Mouse (Mus musculus): ENCODE results near the gene Ctnnd2.

The Ctnnd2 gene

DNA sequence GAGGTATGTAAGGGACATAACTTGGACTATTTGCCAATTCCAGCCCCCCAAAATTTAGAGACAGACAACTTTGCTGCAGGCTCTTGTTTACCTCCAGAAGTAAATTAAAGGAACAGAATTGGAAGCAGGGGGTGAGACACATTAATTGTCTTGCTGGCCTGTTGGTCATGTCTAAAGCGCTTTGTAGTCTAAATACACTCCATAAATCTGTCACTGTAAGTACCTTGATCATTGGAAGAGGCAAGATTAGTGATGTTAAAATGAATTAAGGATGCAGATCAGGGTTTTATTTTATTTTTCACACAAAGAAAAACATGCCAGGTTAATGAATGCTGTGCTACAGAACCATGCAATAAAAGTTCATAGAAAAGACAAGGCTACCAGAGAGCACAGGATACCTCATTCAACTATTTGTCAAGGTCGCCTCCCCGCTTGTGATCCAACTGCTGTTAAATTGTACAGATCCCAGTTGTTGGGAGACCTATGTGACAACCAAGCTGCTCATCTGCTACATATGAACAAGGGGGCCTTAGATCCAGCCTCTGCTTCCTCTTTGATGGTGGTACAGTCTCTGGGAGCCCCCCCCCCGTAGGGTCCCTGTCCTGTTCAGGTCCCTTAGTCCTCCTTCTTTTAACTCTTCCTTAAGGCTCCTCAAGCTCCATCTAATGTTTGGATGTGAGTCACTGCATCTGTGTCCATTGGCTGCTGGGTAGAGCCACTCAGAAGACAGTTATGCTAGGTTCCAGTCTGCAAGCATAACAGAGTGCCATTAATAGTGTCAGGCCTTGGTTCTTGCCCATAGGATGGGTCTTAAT lies 792.7 kb downstream of the Ctnnd2 start:
- in situ Hi-C loops (cut with MboI; ENCODE audit: low sequenced_read_pairs), result no loop called here

DNA sequence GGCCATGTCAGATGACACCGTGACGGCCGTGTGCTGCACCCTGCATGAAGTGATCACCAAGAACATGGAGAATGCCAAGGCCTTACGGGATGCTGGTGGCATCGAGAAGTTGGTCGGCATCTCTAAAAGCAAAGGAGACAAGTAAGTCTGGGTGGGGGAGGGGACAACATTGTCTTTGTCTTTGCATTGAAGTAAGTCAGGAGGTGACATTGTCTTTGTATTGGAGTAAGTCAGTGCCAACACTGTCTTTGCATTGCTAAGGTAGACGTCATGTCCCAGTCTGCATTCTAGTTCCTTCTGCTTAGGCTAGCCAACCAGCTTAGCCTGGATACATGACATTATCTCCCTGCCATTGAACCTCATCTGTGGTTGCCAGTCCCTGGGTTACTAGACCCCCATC lies 794.4 kb downstream of the Ctnnd2 start:
- in situ Hi-C loops (cut with MboI; ENCODE audit: low sequenced_read_pairs), result no loop called here

DNA sequence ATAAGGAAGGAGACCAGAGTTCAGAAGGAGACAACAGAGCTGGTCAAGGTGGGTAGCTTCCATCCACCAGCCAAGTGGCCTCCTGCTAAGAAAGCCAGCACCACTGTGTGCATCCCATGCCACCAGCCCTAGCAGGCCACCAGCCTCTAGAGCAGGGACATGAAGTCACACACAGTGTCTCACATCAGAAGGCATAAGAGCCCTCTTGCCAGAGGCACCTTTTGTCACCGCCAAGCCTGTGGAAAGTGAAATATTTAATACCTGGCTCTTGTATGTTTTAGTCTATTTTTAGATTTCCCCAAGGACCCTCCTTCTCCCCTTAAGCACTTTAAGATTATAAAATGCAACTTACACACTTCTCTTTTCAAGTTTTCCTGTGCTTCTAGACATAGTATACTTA lies 802.0 kb downstream of the Ctnnd2 start:
- in situ Hi-C loops (cut with MboI; ENCODE audit: low sequenced_read_pairs), result no loop called here

DNA sequence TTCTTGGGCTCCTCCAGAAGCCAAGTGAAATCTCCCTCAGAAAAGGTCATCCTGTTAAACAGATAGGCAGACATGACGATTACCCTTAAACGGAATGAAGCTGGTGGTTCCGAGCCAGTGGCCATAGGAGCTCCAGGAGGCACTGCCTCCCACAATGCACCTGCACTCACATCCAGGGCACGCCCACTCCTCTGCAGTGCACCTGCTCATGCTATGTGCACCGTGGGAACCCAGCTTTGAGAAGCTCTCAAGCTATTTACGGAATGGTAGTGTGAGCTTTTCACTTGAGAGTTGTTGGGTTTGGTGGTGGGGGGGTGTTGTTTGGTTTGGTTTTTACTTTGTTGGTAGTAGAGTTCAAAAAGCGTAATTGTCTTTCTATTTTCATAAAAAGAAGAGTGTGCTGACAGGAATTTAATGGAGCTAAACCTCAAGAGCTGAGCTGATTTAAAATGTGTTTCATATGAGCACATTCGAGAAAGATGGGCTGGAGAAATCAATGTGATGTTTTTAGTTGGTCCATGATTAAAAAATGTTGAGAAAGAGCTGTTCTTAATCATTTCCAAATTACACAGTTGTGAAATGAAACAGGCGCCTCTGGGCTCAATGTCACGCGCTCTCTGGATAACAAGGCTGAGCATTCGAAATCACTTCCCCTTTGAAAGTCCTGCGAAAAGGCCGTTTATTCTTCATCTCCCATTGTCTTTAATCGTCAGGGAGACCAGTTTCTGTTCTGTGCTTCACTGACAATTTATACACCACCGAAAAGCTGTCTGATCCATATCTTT lies 802.8 kb downstream of the Ctnnd2 start:
- in situ Hi-C loops (cut with MboI; ENCODE audit: low sequenced_read_pairs), result no loop called here

DNA sequence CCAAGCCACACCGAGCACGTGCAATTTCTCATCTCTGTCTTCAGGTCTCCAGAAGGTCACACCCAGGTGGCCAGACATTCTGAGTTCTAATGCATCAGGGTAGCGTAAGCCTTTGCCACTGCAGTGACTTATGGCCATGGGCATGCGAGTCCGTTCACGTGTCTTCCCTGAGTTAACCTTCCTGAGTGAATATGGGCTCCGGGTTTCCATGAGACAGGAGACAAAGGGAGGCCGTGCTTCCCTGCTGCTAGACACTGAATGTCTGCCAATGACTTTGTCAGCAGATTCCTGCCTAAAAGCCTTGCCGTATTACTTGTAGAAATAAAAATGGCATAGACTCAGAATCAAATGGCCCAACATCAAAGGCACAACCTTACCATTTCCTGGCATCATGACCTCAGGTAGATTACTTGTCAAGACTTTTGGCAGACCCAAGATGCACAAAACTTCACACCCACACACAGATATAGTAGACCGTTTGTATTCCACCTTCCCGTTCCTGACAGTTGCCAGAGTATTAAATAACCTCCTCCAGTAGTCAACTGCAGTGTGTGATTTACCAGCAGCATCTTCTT lies 804.9 kb downstream of the Ctnnd2 start:
- in situ Hi-C loops (cut with MboI; ENCODE audit: low sequenced_read_pairs), result no loop called here

DNA sequence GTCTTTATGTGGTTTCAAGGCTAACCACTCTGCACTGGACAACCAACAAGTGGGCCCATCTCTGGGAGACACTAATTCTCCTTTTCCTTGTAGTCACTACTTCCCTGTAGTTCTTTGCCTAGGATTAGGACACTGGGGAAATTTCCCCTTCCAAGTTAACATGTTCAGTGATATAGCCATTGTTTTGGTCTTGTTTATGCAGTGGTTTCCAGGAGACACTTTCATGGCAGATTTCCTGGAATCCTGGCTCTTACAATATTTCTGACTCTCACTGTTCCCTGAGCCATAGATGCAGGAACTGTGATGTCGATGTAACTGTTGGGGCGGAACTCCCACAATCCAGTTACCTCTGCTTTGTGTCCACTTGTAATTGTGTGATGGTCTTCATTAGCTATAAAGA lies 814.5 kb downstream of the Ctnnd2 start:
- in situ Hi-C loops (cut with MboI; ENCODE audit: low sequenced_read_pairs), result no loop called here

DNA sequence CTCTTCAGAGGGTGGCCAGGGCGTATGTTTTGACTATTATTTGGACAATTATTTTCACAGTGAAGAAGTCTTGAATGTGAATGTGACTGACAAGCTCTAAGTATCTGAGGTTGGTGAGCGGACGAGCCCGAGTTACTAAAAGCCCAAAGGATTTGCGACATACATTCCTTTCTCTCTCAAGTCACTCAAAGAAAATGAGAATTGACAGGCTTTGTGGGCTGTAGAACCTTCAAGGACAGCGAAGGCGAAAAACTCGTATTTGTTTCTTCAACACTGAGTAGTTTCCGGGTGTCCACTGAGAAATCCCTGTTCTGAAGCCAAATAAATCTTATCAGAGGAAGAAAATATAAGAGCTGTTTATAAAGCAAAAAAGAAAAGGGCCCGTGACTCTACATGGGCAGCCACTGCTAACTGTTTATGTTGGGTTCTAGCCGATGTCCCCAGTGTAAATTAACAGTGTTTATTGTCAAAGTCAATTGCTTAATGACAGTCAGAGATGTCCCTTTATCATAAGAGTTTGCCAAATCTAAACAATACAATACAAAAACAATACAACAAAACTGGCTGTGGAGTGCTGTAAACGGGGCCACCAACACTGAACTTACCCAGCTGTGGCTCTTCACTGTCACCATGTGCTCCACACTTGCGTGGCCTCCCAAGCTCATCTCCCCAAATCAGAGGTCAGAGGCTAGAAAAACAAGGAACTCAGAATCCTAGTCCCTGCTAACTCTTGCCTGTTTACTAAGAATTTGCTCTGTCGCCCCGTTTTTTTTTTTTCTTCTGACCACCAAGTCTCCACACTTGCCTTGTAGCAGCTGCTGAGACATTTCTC lies 818.2 kb downstream of the Ctnnd2 start:
- in situ Hi-C loops (cut with MboI; ENCODE audit: low sequenced_read_pairs), result no loop called here

DNA sequence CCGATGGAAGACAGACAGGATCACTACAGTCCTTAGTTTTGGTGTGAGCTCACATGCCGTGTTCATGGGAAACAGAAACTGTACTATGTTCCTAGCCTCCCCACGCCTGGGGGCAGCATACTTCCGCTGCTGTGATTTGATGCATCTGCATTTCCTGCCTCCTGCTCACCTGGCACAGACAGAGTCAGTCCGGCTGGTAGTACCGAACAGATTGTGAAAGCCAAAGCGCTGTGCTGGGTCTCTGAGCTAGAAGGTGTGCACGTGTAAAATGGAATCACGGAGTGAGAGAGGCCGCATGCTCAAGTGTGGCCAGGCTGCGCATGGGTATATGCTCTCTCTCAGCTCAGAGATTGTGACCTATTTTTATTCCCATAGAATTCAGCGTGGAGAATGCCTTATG lies 820.0 kb downstream of the Ctnnd2 start:
- in situ Hi-C loops (cut with MboI; ENCODE audit: low sequenced_read_pairs), result no loop called here

DNA sequence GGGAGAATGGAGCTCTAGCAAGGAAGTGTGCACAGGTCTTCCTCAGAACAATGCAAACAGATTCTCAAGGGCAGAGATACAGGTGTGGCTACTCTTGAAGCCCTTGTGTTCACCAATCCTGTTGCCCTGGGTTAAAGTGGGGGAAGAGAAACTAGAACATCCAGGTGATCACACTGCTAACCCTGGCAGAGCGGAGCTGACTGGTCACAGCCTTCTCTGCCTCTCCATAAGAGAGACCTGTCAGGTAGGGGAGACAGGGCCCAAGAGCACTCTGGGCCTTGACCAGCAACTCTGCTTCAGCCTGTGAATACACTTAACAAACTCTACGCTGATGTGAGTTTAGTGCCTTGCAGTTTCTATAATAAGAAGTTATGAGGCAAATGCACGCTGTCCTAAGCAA lies 820.5 kb downstream of the Ctnnd2 start:
- in situ Hi-C loops (cut with MboI; ENCODE audit: low sequenced_read_pairs), result no loop called here

DNA sequence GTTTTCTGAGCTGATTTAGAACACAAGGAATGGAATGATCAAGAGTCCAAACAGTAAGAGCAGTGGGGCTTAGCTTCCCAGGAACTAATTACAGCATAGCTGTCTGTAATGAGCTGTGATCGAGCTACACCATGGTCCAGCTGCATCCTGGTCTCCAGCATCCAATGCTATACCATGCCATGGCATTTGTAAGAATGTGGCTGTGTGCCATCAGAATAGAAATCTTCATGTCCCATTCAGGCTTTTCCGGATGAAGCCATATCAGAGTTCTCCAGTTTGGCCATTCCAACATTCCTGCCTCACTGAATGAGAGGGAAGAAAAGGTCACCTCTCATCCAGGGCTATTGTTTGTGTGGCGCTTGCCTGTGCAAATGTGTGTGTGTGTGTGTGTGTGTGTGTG lies 823.0 kb downstream of the Ctnnd2 start:
- in situ Hi-C loops (cut with MboI; ENCODE audit: low sequenced_read_pairs), result no loop called here

DNA sequence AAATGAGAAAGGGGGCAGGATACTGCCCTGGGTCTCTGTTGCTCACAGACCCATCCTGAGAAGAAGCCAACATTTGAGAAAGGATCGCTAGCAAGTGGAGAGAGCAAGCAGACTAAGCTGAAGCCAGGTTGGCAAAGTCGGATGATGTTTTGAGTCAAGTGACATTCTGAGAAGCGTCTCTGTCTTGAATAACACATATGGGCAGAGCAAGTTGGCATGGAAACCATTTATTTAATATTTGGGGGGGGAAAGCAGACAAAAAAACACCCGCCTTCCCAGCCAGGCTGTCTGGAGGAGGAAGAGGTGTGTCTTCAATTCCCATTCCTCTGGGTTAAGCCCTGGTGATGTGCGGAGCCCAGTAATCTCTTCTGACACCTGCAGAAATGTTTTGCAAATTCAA lies 832.1 kb downstream of the Ctnnd2 start:
- in situ Hi-C loops (cut with MboI; ENCODE audit: low sequenced_read_pairs), result no loop called here

DNA sequence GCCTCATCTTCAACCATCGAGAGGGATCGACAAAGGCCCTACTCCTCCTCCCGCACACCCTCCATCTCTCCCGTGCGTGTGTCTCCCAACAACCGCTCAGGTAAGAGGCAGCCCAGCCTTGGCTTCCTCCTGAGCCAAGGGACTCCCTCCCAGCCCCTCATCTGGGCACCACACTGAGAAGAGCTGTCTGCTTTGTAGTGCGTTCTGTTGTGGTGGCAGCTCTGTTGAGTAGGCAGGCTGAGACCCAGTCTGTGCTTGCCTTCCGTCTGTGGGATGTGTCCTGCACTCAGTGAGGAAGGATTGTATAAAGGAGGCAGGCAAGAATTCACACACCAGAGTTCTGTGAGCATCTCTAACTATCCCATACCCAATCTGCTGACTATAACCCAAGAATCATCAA lies 832.6 kb downstream of the Ctnnd2 start:
- in situ Hi-C loops (cut with MboI; ENCODE audit: low sequenced_read_pairs), result no loop called here

DNA sequence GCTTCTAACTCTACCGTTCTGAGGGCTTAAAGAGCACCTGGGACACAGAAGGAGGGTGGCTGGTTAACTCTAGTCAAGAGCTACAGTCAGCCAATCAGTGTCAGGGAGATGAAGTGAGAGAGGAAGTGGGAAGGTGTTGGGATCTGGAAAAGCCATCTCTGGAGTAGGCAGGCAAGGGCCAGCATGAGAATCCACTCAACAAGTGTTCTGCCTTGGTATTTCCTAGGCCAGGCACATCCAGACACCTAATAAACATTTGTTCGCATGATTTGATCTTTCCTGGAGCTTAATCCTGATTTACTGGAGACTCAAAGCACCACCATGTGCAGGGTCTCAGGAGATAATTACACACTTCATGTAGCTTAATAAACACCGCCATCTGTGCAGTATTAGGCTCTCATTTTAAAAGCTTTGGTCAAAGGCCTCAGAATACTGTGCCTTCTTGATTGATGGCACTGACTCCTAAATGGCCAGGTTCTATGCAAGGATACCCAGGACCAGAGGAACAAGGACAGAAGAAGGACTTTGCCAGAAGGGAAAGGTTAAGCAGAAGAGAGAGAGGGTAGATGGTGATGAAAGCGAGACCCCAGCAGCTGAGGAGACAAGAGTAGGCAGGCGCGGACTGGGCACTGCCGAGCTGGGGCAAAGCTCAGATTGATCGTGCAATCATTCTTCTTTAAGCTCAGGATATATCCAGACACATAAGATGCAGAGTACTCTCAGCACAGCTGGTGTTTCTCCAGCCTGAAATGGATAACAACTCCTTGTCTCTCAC lies 833.8 kb downstream of the Ctnnd2 start:
- in situ Hi-C loops (cut with MboI; ENCODE audit: low sequenced_read_pairs), result no loop called here

DNA sequence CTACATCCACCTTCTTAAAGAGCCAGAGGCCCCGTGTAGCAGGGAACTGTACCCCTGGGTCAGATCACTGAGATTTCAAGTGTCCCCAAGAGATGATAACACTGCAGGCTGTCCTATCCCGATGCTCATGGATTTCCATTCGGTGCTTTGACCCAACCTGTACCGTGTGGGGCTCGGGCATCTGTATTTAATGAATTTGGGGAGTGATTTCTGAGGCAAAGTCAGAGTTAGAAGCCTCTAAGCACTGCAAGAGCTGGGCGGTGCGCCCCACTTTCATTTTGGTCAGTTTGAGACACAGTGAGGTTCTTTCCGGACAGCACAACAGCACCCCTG lies 834.4 kb downstream of the Ctnnd2 start:
- in situ Hi-C loops (cut with MboI; ENCODE audit: low sequenced_read_pairs), result no loop called here

DNA sequence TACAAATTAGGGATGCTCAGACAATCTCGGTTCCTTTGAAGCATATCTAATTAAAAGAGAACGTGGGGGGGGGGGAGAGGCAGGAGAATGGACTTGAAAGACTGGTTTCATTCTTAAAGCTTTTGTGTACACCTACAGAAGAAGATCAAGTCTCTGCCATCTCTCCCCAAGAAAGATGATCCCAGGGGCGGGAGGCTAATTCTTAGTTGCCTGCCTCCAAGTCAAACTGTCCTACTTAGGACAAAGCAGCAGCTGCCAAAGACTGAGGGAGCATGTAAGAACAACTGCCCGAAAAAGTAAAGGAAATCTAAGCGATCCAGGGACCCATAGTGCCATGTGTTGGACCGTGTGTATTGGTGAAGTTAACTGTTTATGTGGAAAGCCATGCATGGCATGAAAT lies 836.2 kb downstream of the Ctnnd2 start:
- in situ Hi-C loops (cut with MboI; ENCODE audit: low sequenced_read_pairs), result no loop called here

DNA sequence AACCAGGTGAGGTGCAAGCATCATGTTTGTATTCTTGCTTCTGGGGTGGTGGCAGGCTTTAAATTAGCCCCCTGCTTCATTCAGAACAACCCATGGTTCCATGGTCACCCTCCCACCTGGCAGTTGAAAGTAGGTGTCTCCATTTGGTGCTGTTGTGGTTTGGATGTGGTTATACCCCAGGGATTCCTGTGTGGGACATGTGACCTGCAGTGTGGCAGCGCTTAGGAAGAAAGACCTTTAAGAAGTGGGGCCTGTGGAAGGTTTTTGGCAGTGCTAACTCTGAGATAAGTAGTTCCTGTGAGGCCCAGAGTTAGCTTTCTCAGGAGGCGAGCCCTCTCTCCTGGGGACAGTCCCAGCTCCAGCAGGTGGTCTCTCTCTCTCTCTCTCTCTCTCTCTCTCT lies 848.4 kb downstream of the Ctnnd2 start:
- in situ Hi-C loops (cut with MboI; ENCODE audit: low sequenced_read_pairs), result no loop called here

DNA sequence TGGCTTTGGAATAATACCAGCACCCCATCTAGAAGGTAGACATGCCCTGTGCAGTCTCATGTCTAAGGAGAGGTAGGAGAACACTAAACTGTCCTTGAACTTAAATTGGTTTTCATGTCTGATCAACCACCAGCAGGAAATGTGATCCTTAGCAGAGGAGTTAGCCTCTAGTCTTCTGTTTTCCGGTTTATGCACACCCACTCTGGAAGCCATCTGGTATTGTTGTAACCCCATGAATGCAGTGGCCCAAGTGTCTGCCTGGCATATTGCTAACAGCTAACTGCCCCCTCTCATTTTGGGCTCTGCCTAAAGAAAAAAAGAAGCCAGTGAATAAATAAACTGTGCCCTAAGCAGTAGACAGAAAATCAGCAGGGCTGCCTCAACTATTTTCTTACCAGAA lies 849.6 kb downstream of the Ctnnd2 start:
- in situ Hi-C loops (cut with MboI; ENCODE audit: low sequenced_read_pairs), result no loop called here

DNA sequence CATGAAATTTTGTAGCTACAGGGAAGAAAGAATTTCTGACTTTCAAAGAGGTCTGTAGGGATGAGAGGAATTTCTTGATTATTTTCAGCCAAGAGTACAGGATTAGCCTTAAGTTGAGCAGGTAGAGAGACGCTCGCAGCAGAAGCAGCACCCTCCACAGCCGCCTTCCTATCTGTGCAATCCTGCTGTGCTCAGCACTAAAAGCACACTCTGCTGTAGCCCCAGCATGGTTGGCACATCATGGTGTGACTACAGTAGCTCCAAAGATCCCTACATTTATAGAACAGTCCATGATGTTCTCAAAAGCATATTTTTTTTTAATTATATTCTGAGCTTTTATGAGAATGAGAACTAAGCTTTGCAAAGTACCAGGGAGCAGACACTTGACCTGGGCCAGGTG lies 850.1 kb downstream of the Ctnnd2 start:
- in situ Hi-C loops (cut with MboI; ENCODE audit: low sequenced_read_pairs), result no loop called here

DNA sequence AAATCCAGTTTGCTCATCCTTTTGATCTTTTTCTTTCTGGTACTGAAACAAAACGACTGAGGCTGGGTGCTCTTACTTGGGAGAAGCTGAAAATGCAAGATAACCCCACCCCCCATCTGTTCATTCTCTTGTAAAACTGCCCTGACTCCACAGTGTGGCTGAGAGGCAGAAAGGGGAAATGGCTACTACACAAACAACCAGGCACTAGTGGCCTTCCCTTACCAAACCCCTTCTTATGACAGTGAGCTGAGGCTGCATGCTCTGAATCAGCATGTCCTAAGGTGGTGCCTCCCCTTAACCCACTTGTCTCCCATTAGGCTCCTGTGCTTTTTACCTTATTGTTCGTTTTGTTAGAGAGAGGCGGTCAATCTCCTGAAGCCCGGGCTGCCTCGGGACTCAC lies 851.4 kb downstream of the Ctnnd2 start:
- in situ Hi-C loops (cut with MboI; ENCODE audit: low sequenced_read_pairs), result no loop called here

DNA sequence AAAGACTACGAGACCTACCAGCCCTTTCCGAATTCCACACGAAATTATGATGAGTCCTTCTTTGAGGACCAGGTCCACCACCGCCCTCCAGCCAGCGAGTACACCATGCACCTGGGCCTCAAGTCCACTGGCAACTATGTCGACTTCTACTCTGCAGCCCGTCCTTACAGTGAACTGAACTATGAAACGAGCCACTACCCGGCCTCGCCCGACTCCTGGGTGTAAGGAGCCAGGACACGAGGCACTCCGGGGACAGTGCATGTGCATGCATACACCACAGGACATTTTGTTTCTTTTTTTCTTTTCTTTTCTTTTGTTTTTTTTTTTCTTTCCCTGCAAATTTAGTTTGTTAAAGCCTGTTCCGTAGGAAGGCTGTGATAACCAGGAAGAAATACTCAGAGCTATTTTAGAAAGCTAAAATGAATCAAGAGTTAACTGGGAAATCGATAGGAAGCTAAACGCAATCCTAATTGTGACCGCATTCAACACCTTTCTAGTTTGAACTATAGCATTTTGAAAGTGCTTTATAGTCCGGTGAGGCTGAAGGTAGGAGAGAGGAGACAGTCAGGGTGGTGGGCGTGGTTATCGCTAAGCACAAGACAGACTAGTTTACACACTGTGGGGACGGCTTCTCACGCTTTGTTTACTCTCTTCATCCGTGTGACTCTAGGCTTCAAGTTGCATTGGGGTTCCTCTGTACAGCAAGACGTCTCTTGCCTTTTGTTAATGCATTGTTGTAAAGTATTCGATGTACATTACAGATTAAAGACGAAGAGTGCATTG lies 855.2 kb downstream of the Ctnnd2 start:
- in situ Hi-C loops (cut with MboI; ENCODE audit: low sequenced_read_pairs), result no loop called here
